Mouse (Mus musculus) frontal cortex, adult (tissue): ENCODE results near the gene Rgs16.

Experiments used
- ATAC-seq: cut with Nextera tagmentation; 2 replicates; pipeline ENCODE4 v1.9.2; 2017; ENCODE audit warnings: mild to moderate bottlenecking, moderate library complexity, mixed read lengths; ENCODE audit not compliant: low TSS enrichment

The Rgs16 gene

DNA sequence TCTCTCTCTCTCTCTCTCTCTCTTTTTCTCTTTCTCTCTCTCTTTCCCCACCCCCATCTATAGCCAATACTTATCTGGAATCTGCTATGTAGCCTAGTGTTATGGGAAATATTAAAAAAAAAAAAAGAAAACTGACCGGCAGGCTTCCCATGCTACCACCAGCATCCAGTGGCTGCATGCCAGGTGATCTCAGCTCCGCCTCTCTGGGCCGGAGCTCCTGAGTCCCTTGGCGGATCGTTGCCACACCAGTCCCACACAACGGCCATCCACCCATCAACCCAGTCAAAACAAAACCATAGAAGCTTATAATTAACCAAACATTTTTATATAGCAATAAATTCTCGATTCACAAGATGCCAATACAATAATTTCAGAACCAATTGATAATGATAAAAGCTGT, 19.2 kb upstream of the Rgs16 start:
- ATAC-seq = no peak

DNA sequence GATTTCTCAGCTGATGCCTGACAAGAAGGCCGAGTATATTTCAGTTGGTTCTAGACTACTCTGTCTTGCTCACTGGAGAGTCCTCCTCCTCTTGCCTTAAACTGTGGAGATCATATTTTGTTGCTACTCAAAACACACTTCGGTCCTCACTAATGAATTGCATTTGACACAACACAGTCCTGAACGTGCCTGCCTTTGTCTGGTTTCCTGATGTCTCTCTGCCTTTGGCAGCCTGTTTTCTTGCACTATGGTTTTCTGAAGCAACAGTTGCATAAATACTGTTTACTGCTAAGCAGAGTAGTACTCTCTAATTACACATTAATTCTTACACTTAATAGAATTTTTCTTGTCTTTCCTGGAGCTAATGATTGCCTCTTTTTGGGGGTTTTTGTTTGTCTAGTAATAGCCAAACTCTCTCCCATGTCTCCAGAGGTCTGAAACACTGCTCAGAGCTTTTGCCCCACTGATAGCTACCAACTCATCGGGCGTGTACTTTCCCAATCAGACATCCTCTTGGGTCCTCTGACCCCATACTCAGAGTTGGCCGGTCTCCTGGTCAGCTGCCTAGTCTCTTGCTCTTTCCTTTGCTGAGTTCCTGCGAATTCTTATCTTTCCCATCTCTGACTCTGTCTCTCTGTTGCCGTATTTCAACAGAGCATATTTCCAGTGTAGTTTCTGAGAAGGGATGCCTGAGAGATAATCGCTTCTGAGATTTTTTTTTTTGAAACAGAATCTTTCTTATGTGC, 18.4 kb upstream of the Rgs16 start:
- no peak for ATAC-seq

GRCm38 (mm10) chr1:153723426-153723825, 16.7 kb upstream of the Rgs16 start:
- ATAC-seq = no peak

DNA sequence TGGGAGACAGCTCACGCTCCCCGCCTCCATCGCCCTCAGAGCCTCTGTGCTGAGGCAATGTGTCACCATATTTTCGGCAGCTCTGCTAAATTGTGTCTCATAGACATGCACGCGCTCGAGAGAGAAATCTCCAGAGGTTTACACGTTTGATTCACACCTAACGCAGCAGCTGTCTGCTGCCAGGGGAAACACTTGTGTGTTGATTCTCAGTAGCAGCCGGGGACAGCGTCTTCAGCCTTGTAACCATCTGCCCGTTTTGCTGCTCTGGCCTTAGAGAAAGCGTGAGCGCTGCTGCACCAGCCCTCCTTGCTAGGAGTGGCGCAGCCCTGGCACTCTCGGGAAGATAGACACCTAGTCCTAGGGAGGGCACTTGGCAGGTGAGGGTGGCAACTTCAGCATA, 13.5 kb upstream of the Rgs16 start:
- peak; percentile 44; the same call in 1 of the 2 replicates for ATAC-seq

DNA sequence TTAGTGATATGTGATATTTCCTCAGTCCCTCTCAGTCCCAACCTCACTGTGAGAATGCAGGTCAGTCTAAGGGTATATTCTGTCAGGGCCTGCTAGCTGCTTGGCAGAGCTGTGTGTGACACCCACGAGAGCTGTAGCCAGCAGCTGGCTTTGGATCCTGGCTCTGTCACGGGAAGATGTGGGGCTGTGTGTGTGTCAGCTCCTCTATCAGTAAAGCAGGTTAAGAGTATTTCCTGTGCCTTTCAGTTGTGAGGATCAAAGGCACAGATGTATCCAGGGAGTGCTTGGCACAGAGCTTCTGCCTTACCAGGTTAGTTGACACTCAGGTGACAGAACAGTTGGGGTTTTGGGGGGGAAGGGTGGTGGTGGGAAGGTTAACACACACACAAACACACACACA, 10.3 kb upstream of the Rgs16 start:
- peak; percentile 72 for ATAC-seq

DNA sequence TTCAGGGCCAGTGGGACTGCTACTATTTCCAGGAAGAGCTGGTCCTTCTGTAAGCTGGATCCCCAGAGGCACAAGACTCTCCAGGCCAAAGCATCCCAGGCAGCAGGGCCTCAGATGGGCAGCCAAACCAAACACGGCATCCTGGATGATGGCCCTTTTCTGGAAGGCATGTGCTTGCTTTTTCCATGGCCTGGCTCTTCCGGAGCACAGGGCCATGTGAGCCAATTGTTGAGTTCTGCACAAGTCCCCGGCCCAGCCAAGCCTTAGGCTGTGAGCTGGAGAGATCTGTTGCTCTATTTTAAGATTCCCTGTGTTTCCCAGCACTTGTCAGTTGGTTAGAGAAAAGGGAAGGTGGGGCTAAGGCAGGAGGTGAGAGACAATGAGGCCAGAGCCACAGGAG, 9.5 kb upstream of the Rgs16 start:
- ATAC-seq = peak; percentile 51

DNA sequence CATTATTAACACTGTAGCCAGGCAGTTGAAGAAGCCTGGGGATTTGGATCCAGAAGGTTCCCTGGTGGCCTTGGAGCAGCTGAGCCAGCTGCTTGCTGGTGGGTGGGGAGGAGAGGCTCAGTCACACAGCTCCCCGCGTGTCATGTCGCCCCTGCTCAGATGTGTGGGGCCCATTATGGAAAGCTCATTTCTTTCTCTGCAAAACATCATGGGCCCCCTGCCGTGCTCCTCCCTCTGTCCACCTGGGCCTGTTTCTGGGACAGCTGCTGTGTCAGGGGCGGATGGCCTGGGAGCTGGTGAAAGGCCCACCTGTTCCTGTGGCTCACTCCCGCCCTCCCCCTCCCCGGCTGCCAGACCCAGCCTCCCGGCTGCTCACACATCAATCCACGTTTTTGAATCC, 7.0 kb upstream of the Rgs16 start:
- peak; percentile 11; the same call in 1 of the 2 replicates for ATAC-seq

GRCm38 (mm10) chr1:153734866-153735265, 5.3 kb upstream of the Rgs16 start:
- no peak for ATAC-seq

GRCm38 (mm10) chr1:153736096-153736495, 4.1 kb upstream of the Rgs16 start:
- no peak for ATAC-seq

DNA sequence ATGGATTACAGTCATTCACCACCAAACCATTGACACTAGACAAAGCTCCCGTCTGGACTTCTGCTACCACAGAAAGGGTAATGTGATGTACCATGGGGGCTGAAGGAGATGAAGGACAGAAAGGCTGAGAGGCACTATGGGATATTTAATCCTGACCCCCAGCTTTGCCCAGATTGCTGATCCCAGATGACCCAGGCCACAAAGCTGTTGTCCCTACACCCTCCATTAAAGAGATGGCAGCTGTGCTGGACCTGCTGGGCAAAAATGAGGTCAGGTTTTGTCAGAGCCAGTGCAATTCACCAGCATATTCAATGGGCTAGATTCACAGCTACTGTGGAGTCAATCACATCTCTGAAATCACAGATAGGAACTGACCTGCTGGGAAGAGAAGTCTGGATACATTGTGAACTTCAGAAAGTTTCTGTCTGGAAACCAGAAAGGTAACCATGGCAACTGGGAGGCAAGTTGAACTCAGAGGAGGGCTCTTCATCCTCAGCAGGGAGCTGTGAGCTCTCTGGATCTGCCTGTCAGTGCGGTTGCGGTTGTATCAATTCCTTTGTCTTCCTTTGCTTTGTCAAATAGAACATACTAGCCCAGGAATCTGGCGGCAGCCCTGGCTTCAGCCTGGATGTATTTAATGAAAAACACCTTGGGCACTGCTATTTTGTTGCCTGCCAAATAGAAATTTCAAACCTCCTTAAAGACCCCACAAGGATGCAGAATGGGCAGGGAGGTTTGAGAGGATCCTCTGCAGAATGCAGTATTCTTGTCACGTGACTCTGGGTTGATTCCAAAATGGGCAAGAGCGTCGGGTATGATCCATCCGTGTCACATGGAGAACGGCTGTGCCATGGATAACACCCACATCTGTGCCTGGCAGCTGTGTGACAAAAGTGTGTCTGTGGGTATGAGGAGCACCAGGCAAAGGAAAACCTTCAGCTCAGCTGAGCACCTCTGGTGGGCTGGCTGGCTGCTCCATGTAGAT, 2.8 kb upstream of the Rgs16 start:
- ATAC-seq = peak; percentile 38

DNA sequence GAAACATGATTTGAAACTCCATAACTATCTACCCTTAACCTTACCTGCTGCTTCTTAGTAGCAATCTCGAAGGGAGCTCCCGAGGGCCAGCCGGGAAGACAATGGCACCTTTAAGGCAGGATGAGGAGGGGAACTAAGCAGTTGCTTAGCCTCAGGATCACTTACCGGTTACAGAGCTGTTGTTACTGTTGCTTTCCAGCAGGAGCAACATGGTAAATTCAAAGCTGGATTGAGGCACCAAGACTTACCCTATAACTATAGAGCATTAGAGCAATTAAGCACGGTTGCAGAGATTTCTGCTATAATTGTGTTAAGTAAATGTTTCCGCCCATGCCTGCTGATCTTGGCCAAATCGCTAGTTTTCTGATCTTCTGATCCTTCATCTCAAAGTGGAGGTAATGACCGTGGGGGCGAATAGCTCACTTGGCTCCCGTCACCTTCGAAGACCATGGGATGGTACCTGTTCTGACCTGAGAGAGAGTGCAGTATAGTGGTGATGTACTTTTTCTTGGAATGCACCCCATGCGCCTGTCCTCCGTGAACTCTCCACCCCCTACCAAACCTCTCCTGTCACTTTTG, 623 bp upstream of the Rgs16 start:
- ATAC-seq = no peak

DNA sequence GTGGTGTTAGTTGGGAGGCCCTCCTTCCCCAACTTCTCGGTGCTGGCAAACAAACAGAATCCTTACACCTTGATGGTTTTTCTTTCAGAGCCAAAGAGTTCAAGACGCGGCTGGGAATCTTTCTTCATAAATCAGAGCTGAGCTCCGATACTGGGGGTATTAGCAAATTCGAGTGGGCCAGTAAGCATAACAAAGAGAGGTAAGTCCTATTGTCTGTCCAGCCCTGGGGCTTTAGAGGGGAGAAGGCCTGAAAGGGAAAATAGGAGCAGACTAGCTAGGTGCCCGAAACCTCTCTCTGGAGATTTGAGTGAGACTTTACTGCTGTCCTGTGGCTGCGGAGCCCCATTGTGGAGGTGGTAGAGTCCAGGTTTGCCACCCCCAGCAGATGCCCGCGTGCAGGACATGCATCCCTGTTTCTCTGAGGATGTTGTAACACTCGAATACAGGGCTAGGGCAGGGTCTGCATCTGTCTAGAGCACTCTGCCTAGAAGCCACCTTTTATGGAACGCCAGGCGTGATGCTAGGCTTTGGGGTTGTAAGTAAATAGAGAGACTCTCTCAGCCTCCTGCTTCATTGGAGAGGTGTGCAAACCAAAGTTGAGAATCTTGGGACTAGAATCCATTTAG, 739 bp downstream of the Rgs16 start:
- ATAC-seq = no peak

DNA sequence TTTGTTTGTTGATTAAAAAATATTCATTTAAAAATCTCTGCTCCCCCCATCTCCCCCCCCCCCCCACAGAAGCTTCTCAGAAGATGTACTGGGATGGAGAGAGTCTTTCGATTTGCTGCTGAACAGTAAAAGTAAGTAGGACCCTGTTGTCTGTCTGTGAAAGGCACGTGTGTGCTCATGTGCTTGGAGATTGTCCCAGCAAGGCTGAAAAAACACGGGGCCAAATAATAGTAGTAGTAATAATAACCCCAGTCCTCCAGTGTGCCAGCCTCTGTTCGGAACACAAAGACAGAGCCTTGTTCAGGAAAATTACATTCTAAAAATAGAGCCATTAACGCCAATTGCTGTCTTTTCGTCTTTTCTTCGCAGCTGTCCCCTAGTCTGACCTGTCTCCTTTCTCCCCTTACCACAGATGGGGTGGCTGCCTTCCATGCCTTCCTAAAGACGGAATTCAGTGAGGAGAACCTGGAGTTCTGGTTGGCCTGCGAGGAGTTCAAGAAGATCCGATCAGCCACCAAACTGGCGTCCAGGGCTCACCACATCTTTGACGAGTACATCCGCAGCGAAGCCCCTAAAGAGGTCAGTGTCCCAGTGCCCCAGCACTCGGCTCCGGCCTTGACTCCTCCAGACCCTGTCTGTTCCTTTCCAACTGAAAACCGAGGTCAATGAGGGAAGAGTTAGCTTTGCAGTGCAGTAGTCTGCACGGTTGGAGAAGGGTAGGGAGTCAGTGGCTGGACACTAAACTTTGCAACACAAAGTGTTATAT, 1.6 kb downstream of the Rgs16 start:
- no peak for ATAC-seq

DNA sequence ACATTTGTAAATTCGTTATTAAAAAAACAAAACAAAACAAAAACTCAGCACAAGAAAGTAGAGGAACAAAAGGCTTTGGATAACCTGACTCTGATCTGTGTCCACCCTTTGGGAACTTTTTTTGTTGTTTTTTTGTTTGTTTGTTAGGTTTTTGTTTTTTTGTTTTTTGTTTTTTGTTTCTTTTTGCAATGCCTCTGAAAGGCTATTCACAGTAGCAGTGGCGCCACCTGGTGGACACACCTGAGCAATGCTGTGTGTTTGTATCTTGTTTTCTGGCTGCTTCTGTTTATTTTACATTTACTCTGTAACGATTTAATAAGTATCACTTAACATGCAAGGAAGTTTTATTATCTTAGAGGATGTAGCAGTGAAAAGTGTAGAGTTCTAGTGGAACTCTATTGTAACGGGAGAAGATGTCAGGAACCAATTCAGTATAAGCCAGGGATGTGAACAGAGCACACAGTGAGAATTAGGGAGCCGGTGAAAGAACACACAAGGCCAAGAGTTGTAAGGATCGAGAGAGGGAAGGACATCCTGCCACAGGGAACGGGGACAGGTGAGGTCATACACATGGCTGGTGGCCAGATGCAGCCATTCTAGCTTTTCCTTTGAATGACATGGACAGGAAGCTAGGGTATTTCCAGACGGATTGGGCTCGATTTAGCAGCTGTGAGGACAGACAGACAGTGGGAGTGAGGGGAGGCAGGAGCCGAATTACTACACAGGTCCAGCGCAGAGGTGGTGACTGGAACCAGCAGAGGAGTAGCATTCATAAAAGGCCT, 2.4 kb downstream of the Rgs16 start:
- no peak for ATAC-seq

GRCm38 (mm10) chr1:153746119-153746670, 6.0 kb downstream of the Rgs16 start:
- no peak for ATAC-seq

DNA sequence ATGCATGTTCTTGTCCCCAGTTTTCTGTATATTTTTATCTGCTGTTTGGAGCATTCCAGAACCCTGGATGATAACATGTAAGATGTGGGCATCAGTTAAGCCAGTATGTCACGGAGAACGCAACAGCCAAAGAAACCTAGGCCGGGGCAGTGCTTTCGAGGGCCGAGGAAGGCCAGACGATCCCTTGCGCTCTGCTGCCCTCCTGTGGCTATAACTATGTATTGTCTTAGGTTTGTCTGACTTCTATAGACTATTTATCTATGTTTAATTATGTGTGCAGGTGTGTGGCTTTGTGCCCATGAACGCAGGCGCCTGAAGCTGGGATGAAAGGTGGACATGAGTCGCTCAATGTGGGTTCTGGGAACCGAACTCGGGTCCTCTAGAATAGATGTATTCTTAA, 6.6 kb downstream of the Rgs16 start:
- peak; percentile 45 for ATAC-seq

DNA sequence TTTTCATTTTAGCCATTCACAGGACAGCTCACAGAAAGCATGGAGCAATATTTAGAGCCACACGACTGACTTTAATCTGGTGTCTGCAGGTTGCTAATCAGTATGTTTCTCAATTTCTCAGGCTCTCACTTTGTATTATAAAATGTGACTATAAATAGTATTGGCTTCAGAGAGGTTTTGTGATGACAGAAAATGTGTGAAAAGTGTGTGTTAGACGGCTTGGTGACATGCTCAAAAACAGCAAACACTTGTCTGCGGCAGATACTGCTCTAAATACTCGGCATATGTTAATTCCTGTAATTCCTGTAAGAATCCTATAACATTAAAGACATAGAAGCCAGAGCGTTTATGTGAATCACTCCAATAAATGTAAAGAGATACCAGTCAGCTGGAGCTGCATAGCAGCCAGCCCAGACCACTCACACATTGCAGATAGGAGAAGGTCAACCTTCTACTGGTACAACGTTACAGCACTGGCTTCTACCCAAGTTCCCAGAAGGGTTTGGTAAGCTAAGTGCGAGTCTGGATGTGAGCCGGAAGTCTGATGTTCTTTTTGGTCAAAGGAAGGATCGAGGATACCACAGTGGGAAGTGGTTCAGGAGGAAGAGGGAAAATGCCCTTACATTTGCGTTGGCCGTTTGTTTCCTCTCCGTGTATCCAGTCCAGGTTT, 7.8 kb downstream of the Rgs16 start:
- ATAC-seq = no peak

GRCm38 (mm10) chr1:153748549-153748948, 8.4 kb downstream of the Rgs16 start:
- ATAC-seq = no peak

- ATAC-seq = peak; percentile 35
Measured at GRCm38 (mm10) chr1:153749211-153749801, 9.2 kb downstream of the Rgs16 start, which contains the start of gene Rnasel. Gene Rnasel (plus strand): TSS chr1:153749426.
